Mouse (Mus musculus) lung, adult 2 months (tissue): ENCODE measurements around the gene Il1rap.

Experiments
- CTCF ChIP-seq: fragments of 200-500 bp; IDR thresholded peaks from 2 replicates; pipeline ENCODE4 v1.5.1; 2011; ENCODE audit warnings: mild to moderate bottlenecking, low read length, control low read depth; ENCODE audit not compliant: insufficient read depth
- POLR2A ChIP-seq: fragments of 200-500 bp; IDR thresholded peaks from 2 replicates; pipeline ENCODE4 v1.6.1; 2011; ENCODE audit warnings: low read depth, mild to moderate bottlenecking, control low read depth, low read length, borderline replicate concordance; ENCODE audit errors: extremely low read depth

- TF ChIP-seq CTCF, result no peak
- TF ChIP-seq POLR2A, result no peak
These were observed 9.7 kb upstream of the Il1rap start for GRCm38 (mm10) chr16:26571836-26572235.
